Mouse (Mus musculus): ENCODE data around the gene Pip4p1. TPM values are rescaled to one million over a fixed set of nuclear protein-coding genes. Genes with fewer than 3 reads are reported as not detected.

The Pip4p1 gene
- total and polyA plus RNA-seq, 2 experiments, result 11.9 to 40.5 TPM

GRCm38 (mm10) chr14:50938119-50938908, 7.7 kb upstream of the Pip4p1 start:
- Histone ChIP-seq H3K27ac (replicated peaks; ENCODE audit: insufficient read depth, low read depth, low read length) (no peak overlapping the region), H3K4me1 (ENCODE audit: control insufficient read depth, insufficient read depth, low read length) (no peaks in the 10 kb centered on the region), H3K27me3 (ENCODE audit: control insufficient read depth, insufficient read depth, low read length) (no peaks in the 10 kb centered on the region), H3K79me2 (ENCODE audit: control insufficient read depth, insufficient read depth, low read length) (no peaks in the 10 kb centered on the region), H3K9ac (ENCODE audit: low read depth, low read length) (no peak overlapping the region), H3K36me3 (ENCODE audit: control insufficient read depth, insufficient read depth, low read length) (no peaks in the 10 kb centered on the region), H3K4me3 (ENCODE audit: insufficient read depth, low read depth, low read length) (no peak overlapping the region)
- no peak for DNase-seq (ENCODE audit: extremely low read depth, low read depth, low spot score)
- TF ChIP-seq POLR2A (IDR thresholded peaks at IDR 0.05; ENCODE audit: extremely low read depth, insufficient read depth, low read length) (no peak), CTCF (IDR thresholded peaks at IDR 0.05; ENCODE audit: low read depth, low read length) (no peak)
- 78% methylated on average over 3 of the region's 3 CpGs for WGBS

GRCm38 (mm10) chr14:50936649-50937048, 6.0 kb upstream of the Pip4p1 start:
- Histone ChIP-seq H3K36me3 (ENCODE audit: control insufficient read depth, insufficient read depth, low read length) (no peaks in the 10 kb centered on the region), H3K27ac (replicated peaks; ENCODE audit: insufficient read depth, low read depth, low read length) (no peak overlapping the region), H3K79me2 (ENCODE audit: control insufficient read depth, insufficient read depth, low read length) (no peaks in the 10 kb centered on the region), H3K4me3 (ENCODE audit: insufficient read depth, low read depth, low read length) (no peak overlapping the region), H3K9ac (ENCODE audit: low read depth, low read length) (no peak overlapping the region), H3K4me1 (ENCODE audit: control insufficient read depth, insufficient read depth, low read length) (peaks cover under 1% of the 10 kb centered on the region), H3K27me3 (ENCODE audit: control insufficient read depth, insufficient read depth, low read length) (no peaks in the 10 kb centered on the region)
- TF ChIP-seq POLR2A (IDR thresholded peaks at IDR 0.05; ENCODE audit: extremely low read depth, insufficient read depth, low read length) (no peak), CTCF (IDR thresholded peaks at IDR 0.05; ENCODE audit: low read depth, low read length) (no peak)
- WGBS, result 74% methylated on average over 1 of the region's 1 CpGs
- no peak for DNase-seq (ENCODE audit: extremely low read depth, low read depth, low spot score)

- 16% methylated on average over 12 of the region's 12 CpGs for WGBS
- H3K4me1 ChIP-seq (ENCODE audit: control insufficient read depth, insufficient read depth, low read length), result peaks cover 9% of the 10 kb centered on the region
- peaks cover 28% of the 10 kb centered on the region for H3K36me3 ChIP-seq (ENCODE audit: control insufficient read depth, insufficient read depth, low read length)
- peak overlapping the region; percentile 49 for H3K4me3 ChIP-seq (ENCODE audit: insufficient read depth, low read depth, low read length)
- H3K27ac ChIP-seq (replicated peaks; ENCODE audit: insufficient read depth, low read depth, low read length), result peak overlapping the region; percentile 53
- no peaks in the 10 kb centered on the region; the same call in 1 of the 2 replicates for H3K79me2 ChIP-seq (ENCODE audit: control insufficient read depth, insufficient read depth, low read length)
- no peaks in the 10 kb centered on the region for H3K27me3 ChIP-seq (ENCODE audit: control insufficient read depth, insufficient read depth, low read length)
- DNase-seq (ENCODE audit: extremely low read depth, low read depth, low spot score), result no peak
- H3K9ac ChIP-seq (ENCODE audit: low read depth, low read length), result peak overlapping the region; percentile 56
- TF ChIP-seq CTCF (IDR thresholded peaks at IDR 0.05; ENCODE audit: low read depth, low read length) (no peak), POLR2A (IDR thresholded peaks at IDR 0.05; ENCODE audit: extremely low read depth, insufficient read depth, low read length) (no peak)
Measured at GRCm38 (mm10) chr14:50931493-50932020, 901 bp upstream of the Pip4p1 start.

GRCm38 (mm10) chr14:50930377-50930753, 291 bp downstream of the Pip4p1 start:
- peak overlapping the region; percentile 83 for H3K9ac ChIP-seq (ENCODE audit: low read depth, low read length)
- peak overlapping the region; percentile 68 for H3K4me3 ChIP-seq (ENCODE audit: insufficient read depth, low read depth, low read length)
- TF ChIP-seq CTCF (IDR thresholded peaks at IDR 0.05; ENCODE audit: low read depth, low read length) (no peak), POLR2A (IDR thresholded peaks at IDR 0.05; ENCODE audit: extremely low read depth, insufficient read depth, low read length) (no peak)
- no peaks in the 10 kb centered on the region; the same call in 1 of the 2 replicates for H3K79me2 ChIP-seq (ENCODE audit: control insufficient read depth, insufficient read depth, low read length)
- peak overlapping the region; percentile 80 for H3K27ac ChIP-seq (replicated peaks; ENCODE audit: insufficient read depth, low read depth, low read length)
- no peaks in the 10 kb centered on the region for H3K27me3 ChIP-seq (ENCODE audit: control insufficient read depth, insufficient read depth, low read length)
- peak; percentile 69 for DNase-seq (ENCODE audit: extremely low read depth, low read depth, low spot score)
- H3K36me3 ChIP-seq (ENCODE audit: control insufficient read depth, insufficient read depth, low read length), result peaks cover 29% of the 10 kb centered on the region
- under 1% methylated on average over 38 of the region's 38 CpGs for WGBS
- peaks cover 9% of the 10 kb centered on the region for H3K4me1 ChIP-seq (ENCODE audit: control insufficient read depth, insufficient read depth, low read length)

GRCm38 (mm10) chr14:50929951-50930350, 705 bp downstream of the Pip4p1 start:
- peak overlapping the region; percentile 80 for H3K27ac ChIP-seq (replicated peaks; ENCODE audit: insufficient read depth, low read depth, low read length)
- H3K36me3 ChIP-seq (ENCODE audit: control insufficient read depth, insufficient read depth, low read length), result peaks cover 29% of the 10 kb centered on the region
- peak overlapping the region; percentile 68 for H3K4me3 ChIP-seq (ENCODE audit: insufficient read depth, low read depth, low read length)
- WGBS, result 7% methylated on average over 10 of the region's 10 CpGs
- no peaks in the 10 kb centered on the region; the same call in 1 of the 2 replicates for H3K79me2 ChIP-seq (ENCODE audit: control insufficient read depth, insufficient read depth, low read length)
- H3K27me3 ChIP-seq (ENCODE audit: control insufficient read depth, insufficient read depth, low read length), result no peaks in the 10 kb centered on the region
- peak overlapping the region; percentile 83 for H3K9ac ChIP-seq (ENCODE audit: low read depth, low read length)
- TF ChIP-seq CTCF (IDR thresholded peaks at IDR 0.05; ENCODE audit: low read depth, low read length) (no peak), POLR2A (IDR thresholded peaks at IDR 0.05; ENCODE audit: extremely low read depth, insufficient read depth, low read length) (no peak)
- DNase-seq (ENCODE audit: extremely low read depth, low read depth, low spot score), result peak; percentile 18
- peaks cover 9% of the 10 kb centered on the region for H3K4me1 ChIP-seq (ENCODE audit: control insufficient read depth, insufficient read depth, low read length)

- no peaks in the 10 kb centered on the region; the same call in 1 of the 2 replicates for H3K79me2 ChIP-seq (ENCODE audit: control insufficient read depth, insufficient read depth, low read length)
- peaks cover 9% of the 10 kb centered on the region for H3K4me1 ChIP-seq (ENCODE audit: control insufficient read depth, insufficient read depth, low read length)
- H3K36me3 ChIP-seq (ENCODE audit: control insufficient read depth, insufficient read depth, low read length), result peaks cover 29% of the 10 kb centered on the region
- DNase-seq (ENCODE audit: extremely low read depth, low read depth, low spot score), result no peak
- 81% methylated on average over 3 of the region's 3 CpGs for WGBS
- no peak overlapping the region for H3K9ac ChIP-seq (ENCODE audit: low read depth, low read length)
- no peak overlapping the region for H3K27ac ChIP-seq (replicated peaks; ENCODE audit: insufficient read depth, low read depth, low read length)
- TF ChIP-seq CTCF (IDR thresholded peaks at IDR 0.05; ENCODE audit: low read depth, low read length), result no peak
- TF ChIP-seq POLR2A (IDR thresholded peaks at IDR 0.05; ENCODE audit: extremely low read depth, insufficient read depth, low read length), result no peak
- H3K4me3 ChIP-seq (ENCODE audit: insufficient read depth, low read depth, low read length), result no peak overlapping the region
- no peaks in the 10 kb centered on the region for H3K27me3 ChIP-seq (ENCODE audit: control insufficient read depth, insufficient read depth, low read length)
Measured at GRCm38 (mm10) chr14:50927366-50927765, 3.3 kb downstream of the Pip4p1 start.

All from liver, adult 2 months (tissue).